Mouse (Mus musculus) gastrocnemius, adult 18-20 months (tissue): ENCODE measurements at regions not wholly inside any gene's neighbourhood (a gene's known extent, or its start where the extent isn't known, plus 50 kb on each side); places are given as distances from the start of the nearest gene placed in this dataset.

ENCODE experiments used
- DNase-seq: peaks from one replicate; pipeline ENCODE4 v3.0.0; 2021; ENCODE audit warnings: low spot score

DNA sequence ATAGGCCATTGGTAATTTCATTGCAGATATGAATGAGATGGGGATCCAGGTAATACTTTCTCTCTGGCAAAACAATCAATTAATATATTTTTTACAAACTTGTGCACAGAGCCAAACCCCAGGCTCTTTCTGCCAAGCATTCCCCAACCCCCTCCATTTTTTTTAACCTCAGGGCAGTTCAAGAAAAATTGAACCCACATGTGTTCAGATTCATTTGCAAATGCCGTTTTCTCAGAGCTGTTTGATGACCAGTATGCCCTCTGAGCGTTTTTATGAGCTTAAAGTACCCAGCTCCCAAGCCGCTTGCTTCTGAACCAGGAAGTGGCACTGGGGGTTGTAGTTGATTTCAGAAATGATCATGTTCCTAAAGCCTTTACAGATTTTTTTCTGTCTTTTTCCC, 611.4 kb upstream of the Clint1 start:
- DNase-seq, result no peak

DNA sequence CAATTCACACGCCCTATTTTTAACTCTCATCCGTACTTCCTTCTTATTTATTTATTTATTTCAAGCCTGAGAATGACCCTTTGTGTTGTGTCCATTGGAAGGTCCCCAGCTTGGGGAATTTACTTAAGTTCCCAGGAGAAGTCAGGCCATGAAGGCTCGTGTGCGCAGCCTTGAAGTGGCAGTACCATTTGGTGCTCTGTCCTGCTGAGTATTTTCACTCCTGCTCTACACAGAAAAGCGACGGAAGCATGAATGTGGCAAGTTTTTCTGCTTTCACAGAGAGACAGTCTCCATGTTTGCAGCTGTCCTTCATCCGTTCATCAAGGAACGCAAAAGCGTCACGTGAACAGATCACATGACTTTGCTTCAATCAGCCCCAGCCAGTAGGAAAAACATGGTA, 610.2 kb upstream of the Clint1 start:
- no peak for DNase-seq

DNA sequence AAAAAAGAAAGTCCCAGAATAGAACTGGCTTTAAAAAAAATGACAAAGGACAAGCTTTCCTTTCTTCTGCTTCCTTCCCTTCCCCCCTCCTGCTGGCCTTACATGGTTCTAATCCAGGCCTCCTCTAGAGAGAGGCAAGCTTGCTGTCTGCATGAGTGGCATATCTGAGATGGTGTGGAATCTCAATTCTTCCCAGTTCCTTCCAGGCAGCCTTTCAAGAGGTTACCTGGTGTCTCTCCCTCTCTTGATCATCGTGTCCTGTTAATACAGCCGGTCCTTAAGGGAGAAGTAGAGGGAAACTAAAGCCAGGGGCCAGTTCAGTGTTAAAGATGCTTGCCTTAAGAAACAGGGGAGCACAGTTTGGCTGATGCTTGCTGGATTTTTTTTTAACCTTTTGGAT, 607.1 kb upstream of the Clint1 start:
- no peak for DNase-seq

GRCm38 (mm10) chr11:45256019-45256418, 595.8 kb upstream of the Clint1 start:
- no peak for DNase-seq

- DNase-seq, result peak; percentile 26
These were observed 589.7 kb upstream of the Clint1 start for GRCm38 (mm10) chr11:45262198-45262597.

GRCm38 (mm10) chr11:45264001-45264400, 587.9 kb upstream of the Clint1 start:
- peak; percentile 72 for DNase-seq

- DNase-seq, result peak; percentile 58
These were observed 586.5 kb upstream of the Clint1 start for GRCm38 (mm10) chr11:45265171-45265988.

- no peak for DNase-seq
These were observed 585.9 kb upstream of the Clint1 start for GRCm38 (mm10) chr11:45265989-45266302.

DNA sequence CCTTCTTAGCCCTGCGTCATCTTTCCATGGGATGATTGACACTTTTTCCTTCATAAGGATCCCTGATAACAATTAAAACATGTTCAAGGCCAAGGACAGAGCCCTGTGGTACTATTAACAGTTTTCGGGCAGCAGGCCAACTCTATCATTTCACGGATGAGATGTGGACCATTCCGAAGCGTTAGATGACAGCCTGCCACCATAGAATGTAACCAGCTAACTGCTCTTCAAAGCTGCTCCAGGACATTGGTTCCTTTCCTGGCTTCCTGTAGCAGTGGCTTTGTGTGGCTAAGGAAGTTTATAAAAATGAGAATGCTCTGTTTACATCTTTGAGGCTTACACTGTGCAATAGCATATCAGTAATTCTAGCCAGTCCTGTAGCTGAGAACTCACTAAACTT, 582.6 kb upstream of the Clint1 start:
- DNase-seq, result no peak

GRCm38 (mm10) chr11:45271206-45271605, 580.6 kb upstream of the Clint1 start:
- no peak for DNase-seq

- DNase-seq, result peak; percentile 24
These were observed 577.3 kb upstream of the Clint1 start for GRCm38 (mm10) chr11:45274446-45275119.

- peak; percentile 59 for DNase-seq
These were observed 576.7 kb upstream of the Clint1 start for GRCm38 (mm10) chr11:45275170-45275569.

DNA sequence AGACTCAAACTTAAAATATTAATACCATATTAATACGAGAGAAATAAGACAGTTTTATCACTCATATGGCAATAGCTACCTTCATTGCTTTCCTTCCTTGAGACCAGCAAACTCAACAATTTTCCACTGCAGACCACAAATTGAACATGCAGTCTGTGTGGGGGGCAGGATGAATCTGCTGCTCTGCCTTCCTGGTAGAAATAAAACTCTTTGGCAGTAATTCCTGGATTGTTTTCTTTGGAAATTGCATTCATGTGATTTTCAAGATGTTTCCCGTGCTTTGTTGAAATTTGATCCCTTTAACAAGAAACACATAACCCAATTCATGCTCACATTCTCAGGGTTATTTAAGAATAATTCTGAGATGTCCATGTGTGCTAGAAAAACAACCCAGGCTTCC, 555.1 kb upstream of the Clint1 start:
- DNase-seq, result no peak

GRCm38 (mm10) chr11:45311934-45312333, 539.9 kb upstream of the Clint1 start:
- no peak for DNase-seq

GRCm38 (mm10) chr11:45323766-45324165, 528.1 kb upstream of the Clint1 start:
- DNase-seq, result no peak

DNA sequence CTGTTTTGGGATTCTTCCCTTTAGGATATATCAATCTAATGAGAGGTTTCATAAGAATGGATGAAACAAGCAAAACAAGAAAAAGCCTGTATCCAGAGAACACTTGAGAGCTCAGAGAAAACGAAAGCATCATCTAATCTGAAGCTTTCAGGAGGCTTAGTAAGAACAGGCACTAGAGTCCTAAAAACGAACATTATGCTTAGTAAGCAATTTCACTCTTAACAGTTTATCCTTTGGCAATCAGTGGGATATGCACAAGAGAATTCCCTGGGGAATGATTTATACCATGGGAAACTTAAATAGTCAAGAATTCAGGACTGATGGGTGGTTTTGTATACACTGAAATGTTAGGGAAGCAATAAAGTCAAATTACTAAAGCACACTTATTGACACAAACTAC, 521.5 kb upstream of the Clint1 start:
- no peak for DNase-seq

GRCm38 (mm10) chr11:45333756-45334155, 518.1 kb upstream of the Clint1 start:
- DNase-seq, result no peak

DNA sequence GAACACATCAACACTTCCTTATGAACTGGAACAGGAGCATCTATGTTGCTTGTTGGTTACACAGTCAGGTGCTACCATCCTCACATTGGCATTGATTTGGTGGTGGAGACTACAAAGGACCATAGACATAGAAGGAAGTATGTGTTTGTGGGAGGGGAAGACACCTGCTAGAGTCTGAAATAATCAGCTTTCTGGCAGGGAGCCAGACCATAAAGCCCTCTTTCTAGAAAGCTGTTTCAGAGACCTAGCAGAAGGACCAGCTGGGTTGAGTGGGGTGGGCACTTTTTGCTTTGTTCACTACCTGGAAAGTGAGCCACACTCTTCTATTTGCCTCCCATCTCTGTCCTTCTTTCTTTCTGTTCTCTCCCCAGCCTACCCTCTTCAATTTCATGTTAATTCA, 502.5 kb upstream of the Clint1 start:
- no peak for DNase-seq

GRCm38 (mm10) chr11:45365343-45365742, 486.5 kb upstream of the Clint1 start:
- no peak for DNase-seq

DNA sequence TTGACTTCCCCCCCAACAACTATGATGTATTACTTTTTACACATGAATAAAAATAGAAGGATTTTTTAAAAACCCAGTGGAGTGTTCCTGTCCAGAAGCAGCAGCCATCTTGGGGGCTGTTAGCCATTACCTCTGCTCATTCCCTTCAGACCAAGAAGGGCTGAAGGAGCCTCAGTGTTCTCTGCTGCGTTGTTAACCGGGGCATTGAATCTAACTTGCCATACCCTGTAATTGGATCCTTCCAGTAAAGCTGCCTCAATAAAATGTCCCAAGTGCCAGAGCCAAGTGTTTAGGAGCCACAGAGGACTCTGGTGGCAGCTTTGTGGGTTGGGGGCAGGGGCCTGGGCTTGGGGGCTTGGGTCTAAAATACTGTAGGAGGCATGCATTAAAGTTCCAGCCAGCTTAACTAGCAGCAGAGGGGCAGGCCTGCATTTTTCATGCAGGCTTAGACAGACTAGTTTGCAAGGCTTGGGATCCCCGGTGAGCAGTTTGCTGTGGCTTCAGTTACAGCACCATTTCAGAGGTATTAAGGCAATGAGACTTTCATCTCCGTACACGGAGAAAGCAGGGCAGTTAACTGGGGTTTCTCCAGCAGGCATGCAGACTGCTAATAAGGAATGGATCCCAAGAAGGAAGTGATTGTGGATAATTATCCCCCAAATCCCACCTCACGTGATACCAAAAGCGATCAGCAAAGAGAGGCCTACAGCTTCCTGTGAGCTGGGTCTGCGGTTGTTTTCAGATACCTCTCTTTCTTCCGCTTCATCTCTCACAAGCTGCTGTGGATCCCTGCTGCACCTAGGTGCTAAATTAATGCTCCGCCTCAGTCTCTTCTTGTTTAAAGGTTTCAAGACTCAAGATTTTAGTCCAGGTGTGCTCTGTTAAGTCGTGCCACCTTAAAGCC, 462.4 kb upstream of the Clint1 start:
- no peak for DNase-seq

DNA sequence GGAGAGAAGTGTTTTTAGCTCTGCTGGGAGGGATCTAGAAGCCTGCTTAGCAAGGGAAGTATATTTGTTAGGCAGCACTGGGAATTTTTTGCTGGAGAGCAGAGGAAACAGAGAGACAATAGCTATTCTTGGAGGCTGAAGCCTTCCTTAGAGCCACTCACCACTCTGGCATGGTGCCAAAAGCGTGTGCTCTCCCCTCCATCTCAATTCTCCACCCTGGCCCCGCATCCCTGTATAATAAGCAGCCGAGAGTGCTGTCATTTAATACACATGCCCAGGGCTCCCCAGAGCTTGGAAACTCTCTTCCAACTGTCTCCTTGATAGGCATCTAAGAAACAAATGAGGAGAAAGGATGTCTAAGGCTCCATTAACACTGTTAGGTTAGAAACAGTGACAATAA, 455.8 kb upstream of the Clint1 start:
- no peak for DNase-seq

DNA sequence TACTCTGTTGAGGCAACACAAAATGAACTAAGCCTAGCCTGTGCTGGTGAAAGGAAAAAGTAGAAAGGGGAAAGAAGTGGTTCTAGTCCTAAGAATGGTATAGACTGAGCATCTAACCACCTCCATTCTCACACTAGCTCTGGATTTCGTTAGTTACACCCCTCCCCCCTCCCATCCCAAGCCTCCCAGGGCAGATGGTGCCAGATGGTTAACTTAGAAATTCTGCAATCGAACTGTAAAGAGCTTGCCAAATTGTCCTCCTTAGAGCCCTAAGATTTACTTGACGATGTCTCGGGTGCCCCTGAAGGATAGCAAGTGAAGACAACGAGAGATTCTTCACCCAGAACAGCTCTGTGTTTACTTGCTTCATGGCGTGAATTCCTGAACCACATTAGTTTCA, 453.7 kb upstream of the Clint1 start:
- DNase-seq, result no peak
